Mouse (Mus musculus) heart, adult 8-10 months (tissue): ENCODE results near the gene Dnttip2. TPM values are rescaled to one million over a fixed set of nuclear protein-coding genes. Genes with fewer than 3 reads are reported as not detected.
"Not testable (repeated sequence)": the region's sequence is repeated elsewhere in the genome, so short reads cannot be mapped to it uniquely, and the experiment has no call there.

Experiments
- DNase-seq: peaks from one replicate; pipeline ENCODE4 v3.0.0; 2022; ENCODE audit warnings: low spot score
- total RNA-seq, 4 experiments: library from RNA; stranded (reverse); gene quantifications; 2 replicates each; pipeline ENCODE4 v1.2.4; 2022

Gene Dnttip2
- total RNA-seq, 4 experiments from 2014 or later = 23.3 to 29.7 (median 26.1) TPM

- not testable (repeated sequence) for DNase-seq
Observed at GRCm38 (mm10) chr3:122289344-122289743, 15.2 kb downstream of the Dnttip2 start.

GRCm38 (mm10) chr3:122290696-122291095 is 16.5 kb downstream of the Dnttip2 start:
- peak; percentile 71 for DNase-seq

GRCm38 (mm10) chr3:122291828-122292227 is 17.6 kb downstream of the Dnttip2 start:
- peak; percentile 49 for DNase-seq

- DNase-seq = peak; percentile 96
Observed at GRCm38 (mm10) chr3:122292300-122293222, 18.4 kb downstream of the Dnttip2 start.

GRCm38 (mm10) chr3:122293223-122293953 is 19.2 kb downstream of the Dnttip2 start:
- no peak for DNase-seq

GRCm38 (mm10) chr3:122293954-122294850 is 20.0 kb downstream of the Dnttip2 start, which contains the start of gene Bcar3:
Gene Bcar3, plus strand, starts transcription at chr3:122294136.
- DNase-seq = peak; percentile 91

- no peak for DNase-seq
Observed at GRCm38 (mm10) chr3:122295511-122295910, 21.3 kb downstream of the Dnttip2 start.

- no peak for DNase-seq
Observed at GRCm38 (mm10) chr3:122296979-122297378, 22.8 kb downstream of the Dnttip2 start.

- DNase-seq = no peak
Observed at GRCm38 (mm10) chr3:122300983-122301919, 27.1 kb downstream of the Dnttip2 start.

- no peak for DNase-seq
Observed at GRCm38 (mm10) chr3:122304560-122304959, 30.4 kb downstream of the Dnttip2 start.

GRCm38 (mm10) chr3:122307894-122308671 is 33.9 kb downstream of the Dnttip2 start:
- no peak for DNase-seq

- DNase-seq = no peak
Observed at GRCm38 (mm10) chr3:122308981-122309380, 34.8 kb downstream of the Dnttip2 start.

GRCm38 (mm10) chr3:122312078-122312477 is 37.9 kb downstream of the Dnttip2 start:
- DNase-seq = peak; percentile 87

GRCm38 (mm10) chr3:122312936-122313629 is 38.9 kb downstream of the Dnttip2 start:
- DNase-seq = no peak

GRCm38 (mm10) chr3:122313936-122314335 is 39.7 kb downstream of the Dnttip2 start:
- DNase-seq = no peak

GRCm38 (mm10) chr3:122316621-122317020 is 42.4 kb downstream of the Dnttip2 start:
- DNase-seq = no peak

- no peak for DNase-seq
Observed at GRCm38 (mm10) chr3:122317339-122317738, 43.2 kb downstream of the Dnttip2 start.

GRCm38 (mm10) chr3:122322226-122322625 is 48.0 kb downstream of the Dnttip2 start:
- DNase-seq = no peak

GRCm38 (mm10) chr3:122323841-122324240 is 49.7 kb downstream of the Dnttip2 start:
- no peak for DNase-seq
